Mouse (Mus musculus) neural tube, embryonic 11.5 days (tissue): Measurements from ENCODE around the gene Epb41l1. TPM values are rescaled to one million over a fixed set of nuclear protein-coding genes. Genes with fewer than 3 reads are reported as not detected.

Experiments used
- ATAC-seq: fragments of 200-750 bp; cut with Nextera tagmentation; 2 replicates; pipeline ENCODE4 v1.8.0; 2017; ENCODE audit warnings: moderate number of reproducible peaks, mild to moderate bottlenecking, moderate TSS enrichment, moderate library complexity; ENCODE audit not compliant: insufficient read depth, low FRiP score, low TSS enrichment
- DNase-seq: peaks from one replicate; pipeline ENCODE4 v3.0.0-alpha.2; 2015; ENCODE audit warnings: low spot score
- H3K27ac ChIP-seq: fragments of 300-500 bp; sonication (generic); 2 replicates; pipeline ENCODE4 v1.5.1; 2014; ENCODE audit warnings: low read depth, mild to moderate bottlenecking, low read length
- H3K27me3 ChIP-seq: fragments of 300-500 bp; sonication (generic); 2 replicates; pipeline ENCODE4 v1.6.1; 2014; ENCODE audit warnings: mild to moderate bottlenecking, low read length, mixed read lengths; ENCODE audit not compliant: control insufficient read depth, insufficient read depth
- H3K36me3 ChIP-seq: fragments of 300-500 bp; sonication (generic); 2 replicates; pipeline ENCODE4 v1.6.1; 2014; ENCODE audit warnings: mild to moderate bottlenecking, low read length, moderate library complexity, mixed read lengths; ENCODE audit not compliant: control insufficient read depth, insufficient read depth
- H3K4me1 ChIP-seq: fragments of 300-500 bp; sonication (generic); 2 replicates; pipeline ENCODE4 v1.6.1; 2014; ENCODE audit warnings: low read length, mixed read lengths; ENCODE audit not compliant: control insufficient read depth, insufficient read depth
- H3K4me2 ChIP-seq: fragments of 300-500 bp; sonication (generic); 2 replicates; pipeline ENCODE4 v1.6.1; 2014; ENCODE audit warnings: low read depth, mild to moderate bottlenecking, moderate library complexity
- H3K4me3 ChIP-seq: fragments of 300-500 bp; sonication (generic); 2 replicates; pipeline ENCODE4 v1.5.1; 2014; ENCODE audit warnings: low read depth, low read length
- H3K9ac ChIP-seq: fragments of 300-500 bp; sonication (generic); 2 replicates; pipeline ENCODE4 v1.6.1; 2014; ENCODE audit warnings: mild to moderate bottlenecking, low read length
- H3K9me3 ChIP-seq: fragments of 300-500 bp; sonication (generic); 2 replicates; pipeline ENCODE4 v1.6.1; 2016; ENCODE audit warnings: low read length; ENCODE audit not compliant: control insufficient read depth
- WGBS: fragments of 180-500 bp; shearing (Covaris S2); extraction: QIAGEN DNeasy Blood & Tissue Kit; methylation state at CpG from one replicate; pipeline ENCODE4 v1.1.7; 2014; 5-methylcytosine and 5-hydroxymethylcytosine counted together
- polyA plus RNA-seq: library from polyadenylated mRNA; unstranded; fragments of >200 nt; fragmentation: Nextera tagmentation; extraction: Ambion mirVana; gene quantifications from 2 replicates; pipeline ENCODE4 v1.2.1, GENCODE M21; 2014

The Epb41l1 gene
- polyA plus RNA-seq, 1 experiment from 2014 or later, result 4.4 TPM

- H3K4me2 ChIP-seq, result no peak overlapping the region
- no peaks in the 10 kb centered on the region for H3K4me1 ChIP-seq
- H3K4me3 ChIP-seq, result no peak overlapping the region
- ATAC-seq (no peak), DNase-seq (no peak)
- H3K27ac ChIP-seq, result no peak overlapping the region
- WGBS, result 88% methylated on average over 5 of the region's 5 CpGs
- H3K27me3 ChIP-seq, result no peaks in the 10 kb centered on the region
- peaks cover 7% of the 10 kb centered on the region for H3K36me3 ChIP-seq
- H3K9me3 ChIP-seq, result no peaks in the 10 kb centered on the region
- H3K9ac ChIP-seq, result no peak overlapping the region
Measured at GRCm38 (mm10) chr2:156563557-156563956, 142.8 kb downstream of the Epb41l1 start.

- no peak overlapping the region for H3K9ac ChIP-seq
- no peaks in the 10 kb centered on the region for H3K9me3 ChIP-seq
- no peaks in the 10 kb centered on the region for H3K4me1 ChIP-seq
- WGBS, result 93% methylated on average over 2 of the region's 2 CpGs
- DNase-seq (no peak), ATAC-seq (no peak)
- no peak overlapping the region for H3K4me3 ChIP-seq
- peaks cover 7% of the 10 kb centered on the region for H3K36me3 ChIP-seq
- no peak overlapping the region for H3K27ac ChIP-seq
- H3K27me3 ChIP-seq, result no peaks in the 10 kb centered on the region
- H3K4me2 ChIP-seq, result no peak overlapping the region
Measured at GRCm38 (mm10) chr2:156566512-156566911, 145.8 kb downstream of the Epb41l1 start.

- H3K4me3 ChIP-seq, result no peak overlapping the region
- H3K36me3 ChIP-seq, result peaks cover 7% of the 10 kb centered on the region
- ATAC-seq, result no peak
Measured at GRCm38 (mm10) chr2:156568647-156569046, 147.9 kb downstream of the Epb41l1 start.

GRCm38 (mm10) chr2:156569261-156569660, 148.6 kb downstream of the Epb41l1 start:
- no peaks in the 10 kb centered on the region for H3K4me1 ChIP-seq
- H3K9me3 ChIP-seq, result no peaks in the 10 kb centered on the region
- ATAC-seq, result no peak
- H3K27ac ChIP-seq, result no peak overlapping the region
- DNase-seq, result no peak
- H3K36me3 ChIP-seq, result peaks cover 7% of the 10 kb centered on the region
- no peak overlapping the region for H3K4me2 ChIP-seq
- H3K9ac ChIP-seq, result no peak overlapping the region
- H3K27me3 ChIP-seq, result no peaks in the 10 kb centered on the region
- WGBS, result 93% methylated on average over 3 of the region's 3 CpGs
- no peak overlapping the region for H3K4me3 ChIP-seq

More at GRCm38 (mm10) chr2:156568647-156569046, 147.9 kb downstream of the Epb41l1 start:
- Histone ChIP-seq H3K27ac (no peak overlapping the region), H3K9ac (no peak overlapping the region), H3K9me3 (no peaks in the 10 kb centered on the region), H3K27me3 (no peaks in the 10 kb centered on the region), H3K4me2 (no peak overlapping the region), H3K4me1 (no peaks in the 10 kb centered on the region)
- WGBS, result 91% methylated on average over 7 of the region's 7 CpGs
- no peak for DNase-seq

GRCm38 (mm10) chr2:156571521-156571920, 150.8 kb downstream of the Epb41l1 start:
- Histone ChIP-seq H3K36me3 (peaks cover 7% of the 10 kb centered on the region), H3K9ac (no peak overlapping the region), H3K4me3 (no peak overlapping the region), H3K9me3 (no peaks in the 10 kb centered on the region), H3K27ac (no peak overlapping the region), H3K4me1 (no peaks in the 10 kb centered on the region), H3K27me3 (no peaks in the 10 kb centered on the region), H3K4me2 (no peak overlapping the region)
- no peak for DNase-seq
- ATAC-seq, result no peak
- 76% methylated on average over 6 of the region's 6 CpGs for WGBS

GRCm38 (mm10) chr2:156576850-156577587, 156.3 kb downstream of the Epb41l1 start:
- Histone ChIP-seq H3K36me3 (no peaks in the 10 kb centered on the region), H3K27me3 (no peaks in the 10 kb centered on the region), H3K9me3 (no peaks in the 10 kb centered on the region), H3K9ac (no peak overlapping the region), H3K27ac (no peak overlapping the region), H3K4me3 (no peak overlapping the region), H3K4me1 (no peaks in the 10 kb centered on the region), H3K4me2 (no peak overlapping the region)
- 84% methylated on average over 7 of the region's 7 CpGs for WGBS
- no peak for ATAC-seq
- DNase-seq, result no peak

GRCm38 (mm10) chr2:156580507-156580906, 159.8 kb downstream of the Epb41l1 start:
- DNase-seq (no peak), ATAC-seq (no peak)
- H3K27ac ChIP-seq, result no peak overlapping the region
- H3K36me3 ChIP-seq, result no peaks in the 10 kb centered on the region
- H3K4me1 ChIP-seq, result peaks cover 5% of the 10 kb centered on the region; the same call in 1 of the 2 replicates
- H3K4me2 ChIP-seq, result no peak overlapping the region
- WGBS, result 85% methylated on average over 5 of the region's 5 CpGs
- no peaks in the 10 kb centered on the region for H3K27me3 ChIP-seq
- H3K4me3 ChIP-seq, result no peak overlapping the region
- H3K9me3 ChIP-seq, result no peaks in the 10 kb centered on the region
- H3K9ac ChIP-seq, result no peak overlapping the region

GRCm38 (mm10) chr2:156581244-156581643, 160.5 kb downstream of the Epb41l1 start:
- Histone ChIP-seq H3K27ac (no peak overlapping the region), H3K4me1 (peaks cover 5% of the 10 kb centered on the region; the same call in 1 of the 2 replicates), H3K4me2 (no peak overlapping the region), H3K9ac (no peak overlapping the region), H3K4me3 (no peak overlapping the region), H3K36me3 (no peaks in the 10 kb centered on the region), H3K9me3 (no peaks in the 10 kb centered on the region), H3K27me3 (no peaks in the 10 kb centered on the region)
- 70% methylated on average over 10 of the region's 10 CpGs for WGBS
- no peak for ATAC-seq
- no peak for DNase-seq

- no peak overlapping the region for H3K4me3 ChIP-seq
- DNase-seq (no peak), ATAC-seq (no peak)
- H3K9ac ChIP-seq, result no peak overlapping the region
- 91% methylated on average over 10 of the region's 10 CpGs for WGBS
- no peaks in the 10 kb centered on the region for H3K27me3 ChIP-seq
- no peak overlapping the region for H3K4me2 ChIP-seq
- no peak overlapping the region for H3K27ac ChIP-seq
- H3K4me1 ChIP-seq, result peaks cover 5% of the 10 kb centered on the region; the same call in 1 of the 2 replicates
- no peaks in the 10 kb centered on the region for H3K9me3 ChIP-seq
- H3K36me3 ChIP-seq, result no peaks in the 10 kb centered on the region
Measured at GRCm38 (mm10) chr2:156582887-156583286, 162.2 kb downstream of the Epb41l1 start.
